Mouse (Mus musculus) heart, adult 8-10 months (tissue): ENCODE results near the gene Gpnmb. TPM values are rescaled to one million over a fixed set of nuclear protein-coding genes. Genes with fewer than 3 reads are reported as not detected.

Experiments
- DNase-seq: peaks from one replicate; pipeline ENCODE4 v3.0.0; 2022; ENCODE audit warnings: low spot score
- total RNA-seq, 4 experiments: library from RNA; stranded (reverse); gene quantifications; 2 replicates each; pipeline ENCODE4 v1.2.4; 2022

Gpnmb gene
- 1 to 10 TPM in 2 of 4 experiments, under 1 TPM in 2; 0.63 to 1.5 (median 1.1) TPM for total RNA-seq

- no peak for DNase-seq
Observed at GRCm38 (mm10) chr6:49036275-49037267, at the start of gene Gpnmb. Gene Gpnmb (plus strand): TSS chr6:49036546.

GRCm38 (mm10) chr6:48989971-48990370 is 46.4 kb upstream of the Gpnmb start:
- DNase-seq, result no peak

- no peak for DNase-seq
Observed at GRCm38 (mm10) chr6:48991991-48992390, 44.4 kb upstream of the Gpnmb start.

- DNase-seq, result no peak
Observed at GRCm38 (mm10) chr6:48998186-48998585, 38.2 kb upstream of the Gpnmb start.

- no peak for DNase-seq
Observed at GRCm38 (mm10) chr6:48998796-48999195, 37.5 kb upstream of the Gpnmb start.

- DNase-seq, result no peak
Observed at GRCm38 (mm10) chr6:49003381-49003780, 33.0 kb upstream of the Gpnmb start.

GRCm38 (mm10) chr6:49007981-49008380 is 28.4 kb upstream of the Gpnmb start:
- peak; percentile 45 for DNase-seq

- DNase-seq, result no peak
Observed at GRCm38 (mm10) chr6:49008420-49009160, 27.8 kb upstream of the Gpnmb start.

GRCm38 (mm10) chr6:49009161-49009555 is 27.2 kb upstream of the Gpnmb start:
- no peak for DNase-seq

GRCm38 (mm10) chr6:49009665-49010064 is 26.7 kb upstream of the Gpnmb start:
- DNase-seq, result no peak

- no peak for DNase-seq
Observed at GRCm38 (mm10) chr6:49011191-49011590, 25.2 kb upstream of the Gpnmb start.

GRCm38 (mm10) chr6:49013023-49013422 is 23.3 kb upstream of the Gpnmb start:
- DNase-seq, result no peak

GRCm38 (mm10) chr6:49013458-49013857 is 22.9 kb upstream of the Gpnmb start:
- no peak for DNase-seq

GRCm38 (mm10) chr6:49017150-49017549 is 19.2 kb upstream of the Gpnmb start:
- DNase-seq, result no peak

- DNase-seq, result no peak
Observed at GRCm38 (mm10) chr6:49019341-49019740, 17.0 kb upstream of the Gpnmb start.

- no peak for DNase-seq
Observed at GRCm38 (mm10) chr6:49021141-49022012, 15.0 kb upstream of the Gpnmb start.

- DNase-seq, result no peak
Observed at GRCm38 (mm10) chr6:49022384-49022783, 14.0 kb upstream of the Gpnmb start.

GRCm38 (mm10) chr6:49023315-49023714 is 13.0 kb upstream of the Gpnmb start:
- no peak for DNase-seq

- DNase-seq, result no peak
Observed at GRCm38 (mm10) chr6:49025290-49025689, 11.1 kb upstream of the Gpnmb start.

GRCm38 (mm10) chr6:49026496-49026895 is 9.8 kb upstream of the Gpnmb start:
- no peak for DNase-seq

- DNase-seq, result no peak
Observed at GRCm38 (mm10) chr6:49028019-49028418, 8.3 kb upstream of the Gpnmb start.

GRCm38 (mm10) chr6:49028708-49029107 is 7.6 kb upstream of the Gpnmb start:
- DNase-seq, result no peak
